Mouse (Mus musculus) embryonic facial prominence, embryonic 14.5 days (tissue): ENCODE measurements around the gene Ccdc169. TPM values are rescaled to one million over a fixed set of nuclear protein-coding genes. Genes with fewer than 3 reads are reported as not detected.

Experiments
- ATAC-seq: fragments of 200-750 bp; cut with Nextera tagmentation; 2 replicates; pipeline ENCODE4 v1.8.0; 2017; ENCODE audit warnings: low read depth, moderate number of reproducible peaks, moderate TSS enrichment
- DNase-seq: peaks from one replicate; pipeline ENCODE4 v3.0.0-alpha.2; 2015; ENCODE audit warnings: low spot score
- H3K27ac ChIP-seq: fragments of 300-500 bp; sonication (generic); replicated peaks from 2 replicates; pipeline ENCODE4 v1.5.1; 2014; ENCODE audit warnings: low read depth, mild to moderate bottlenecking, low read length, moderate library complexity
- H3K27me3 ChIP-seq: fragments of 300-500 bp; sonication (generic); replicated peaks from 2 replicates; pipeline ENCODE4 v1.6.1; 2014; ENCODE audit warnings: low read length; ENCODE audit not compliant: control insufficient read depth, insufficient read depth
- H3K36me3 ChIP-seq: fragments of 300-500 bp; sonication (generic); 2 replicates; pipeline ENCODE4 v1.6.1; 2014; ENCODE audit warnings: low read length, mixed read lengths; ENCODE audit not compliant: control insufficient read depth, insufficient read depth
- H3K4me1 ChIP-seq: fragments of 300-500 bp; sonication (generic); 2 replicates; pipeline ENCODE4 v1.6.1; 2014; ENCODE audit warnings: antibody characterized with exemption, low read length; ENCODE audit not compliant: control insufficient read depth, insufficient read depth
- H3K4me2 ChIP-seq: fragments of 300-500 bp; sonication (generic); 2 replicates; pipeline ENCODE4 v1.6.1; 2014; ENCODE audit warnings: low read depth, mild to moderate bottlenecking, low read length, moderate library complexity, mixed read lengths
- H3K4me3 ChIP-seq: fragments of 300-500 bp; sonication (generic); 2 replicates; pipeline ENCODE4 v1.5.1; 2014; ENCODE audit warnings: low read depth, mild to moderate bottlenecking, low read length
- H3K9ac ChIP-seq: fragments of 300-500 bp; sonication (generic); 2 replicates; pipeline ENCODE4 v1.6.1; 2014; ENCODE audit warnings: low read depth, mild to moderate bottlenecking, low read length, moderate library complexity, mixed read lengths
- H3K9me3 ChIP-seq: fragments of 300-500 bp; sonication (generic); 2 replicates; pipeline ENCODE4 v1.6.1; 2016; ENCODE audit warnings: low read length; ENCODE audit not compliant: control insufficient read depth
- WGBS: fragments of 180-500 bp; shearing (Covaris S2); extraction: QIAGEN DNeasy Blood & Tissue Kit; methylation state at CpG from one replicate; pipeline ENCODE4 v1.1.7; 2014; 5-methylcytosine and 5-hydroxymethylcytosine counted together
- polyA plus RNA-seq: library from polyadenylated mRNA; unstranded; fragments of >200 nt; fragmentation: Nextera tagmentation; extraction: Ambion mirVana; gene quantifications from 2 replicates; pipeline ENCODE4 v1.2.1, GENCODE M21; 2014

The Ccdc169 gene
- polyA plus RNA-seq, 1 experiment from 2014 or later, result 0.22 TPM

DNA sequence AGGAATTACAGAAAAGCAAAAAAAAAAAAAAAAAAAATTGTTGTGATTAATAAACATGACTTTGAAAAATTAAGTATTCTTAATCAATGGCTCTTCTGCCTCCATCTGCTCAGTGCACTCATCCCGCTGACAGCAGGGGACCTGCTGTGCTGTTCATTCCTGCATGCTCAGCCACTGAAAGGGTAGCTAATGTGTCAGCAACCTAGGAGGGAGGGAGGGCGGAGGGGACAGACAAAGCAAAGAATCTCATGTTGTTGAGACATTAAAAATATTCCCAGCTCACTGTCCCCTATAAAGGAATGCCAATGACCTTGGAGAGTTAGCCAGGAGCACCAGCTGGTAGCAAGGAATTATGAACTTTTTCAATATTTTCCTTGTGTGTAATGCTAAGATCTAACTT lies 39.1 kb upstream of the Ccdc169 start:
- Histone ChIP-seq H3K4me2 (no peak overlapping the region), H3K4me1 (peaks cover 10% of the 10 kb centered on the region; the same call in 1 of the 2 replicates), H3K27me3 (no peaks in the 10 kb centered on the region), H3K9me3 (no peaks in the 10 kb centered on the region), H3K36me3 (no peaks in the 10 kb centered on the region), H3K9ac (no peak overlapping the region), H3K27ac (no peak overlapping the region), H3K4me3 (no peak overlapping the region)
- DNase-seq, result peak; percentile 68
- peak; percentile 65; the same call in 1 of the 2 replicates for ATAC-seq
- 75% methylated on average over 2 of the region's 2 CpGs for WGBS

DNA sequence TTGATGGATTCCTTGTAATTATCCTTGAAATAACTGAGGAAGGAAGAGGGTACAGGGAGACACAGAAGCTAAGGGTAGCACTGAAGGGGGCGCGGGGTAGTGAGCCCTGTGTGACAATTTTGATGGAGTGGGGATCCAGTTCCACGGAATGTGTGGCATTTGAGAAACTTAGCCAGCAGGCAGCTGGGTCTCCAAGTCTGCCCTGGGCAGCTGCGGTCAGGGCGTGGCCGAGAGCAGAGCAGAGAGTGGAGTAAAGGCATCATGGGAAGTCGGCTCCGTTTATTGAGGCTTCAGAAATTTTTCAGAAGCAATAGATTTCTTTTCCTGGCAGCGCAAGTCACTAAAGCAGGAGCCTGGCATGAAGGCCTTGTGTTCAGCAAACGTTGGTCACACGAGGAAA lies 38.1 kb upstream of the Ccdc169 start:
- H3K4me2 ChIP-seq, result no peak overlapping the region
- H3K4me3 ChIP-seq, result no peak overlapping the region
- H3K4me1 ChIP-seq, result peaks cover 10% of the 10 kb centered on the region; the same call in 1 of the 2 replicates
- H3K27me3 ChIP-seq, result no peaks in the 10 kb centered on the region
- WGBS, result 57% methylated on average over 11 of the region's 11 CpGs
- H3K36me3 ChIP-seq, result no peaks in the 10 kb centered on the region
- H3K27ac ChIP-seq, result peak overlapping the region; percentile 63; the same call in 1 of the 2 replicates
- H3K9ac ChIP-seq, result no peak overlapping the region
- ATAC-seq, result peak; percentile 48; the same call in 1 of the 2 replicates
- peak; percentile 75 for DNase-seq
- H3K9me3 ChIP-seq, result no peaks in the 10 kb centered on the region

DNA sequence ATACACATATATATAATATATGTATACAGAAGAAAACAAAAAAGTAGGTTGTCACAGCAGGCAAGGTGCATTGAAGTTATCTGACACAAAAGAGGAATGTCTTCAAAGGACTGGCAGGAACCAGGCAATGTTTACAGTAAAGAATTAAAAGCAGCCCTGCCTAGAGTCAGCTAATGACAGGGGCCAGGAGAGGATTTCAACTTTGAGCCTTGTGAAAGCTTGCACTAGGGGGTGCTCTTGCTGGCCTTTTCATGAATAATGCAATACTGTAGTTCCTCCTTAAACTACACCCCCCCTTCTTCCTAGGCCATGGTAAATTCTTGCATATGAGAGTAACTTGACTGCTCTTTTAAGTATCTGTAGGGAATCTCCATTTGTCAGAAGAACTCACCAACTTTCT lies 36.0 kb upstream of the Ccdc169 start:
- no peak for ATAC-seq
- Histone ChIP-seq H3K4me3 (no peak overlapping the region), H3K27ac (no peak overlapping the region), H3K4me1 (peaks cover 10% of the 10 kb centered on the region; the same call in 1 of the 2 replicates), H3K36me3 (no peaks in the 10 kb centered on the region), H3K9ac (no peak overlapping the region), H3K4me2 (no peak overlapping the region), H3K9me3 (no peaks in the 10 kb centered on the region), H3K27me3 (no peaks in the 10 kb centered on the region)
- no peak for DNase-seq

DNA sequence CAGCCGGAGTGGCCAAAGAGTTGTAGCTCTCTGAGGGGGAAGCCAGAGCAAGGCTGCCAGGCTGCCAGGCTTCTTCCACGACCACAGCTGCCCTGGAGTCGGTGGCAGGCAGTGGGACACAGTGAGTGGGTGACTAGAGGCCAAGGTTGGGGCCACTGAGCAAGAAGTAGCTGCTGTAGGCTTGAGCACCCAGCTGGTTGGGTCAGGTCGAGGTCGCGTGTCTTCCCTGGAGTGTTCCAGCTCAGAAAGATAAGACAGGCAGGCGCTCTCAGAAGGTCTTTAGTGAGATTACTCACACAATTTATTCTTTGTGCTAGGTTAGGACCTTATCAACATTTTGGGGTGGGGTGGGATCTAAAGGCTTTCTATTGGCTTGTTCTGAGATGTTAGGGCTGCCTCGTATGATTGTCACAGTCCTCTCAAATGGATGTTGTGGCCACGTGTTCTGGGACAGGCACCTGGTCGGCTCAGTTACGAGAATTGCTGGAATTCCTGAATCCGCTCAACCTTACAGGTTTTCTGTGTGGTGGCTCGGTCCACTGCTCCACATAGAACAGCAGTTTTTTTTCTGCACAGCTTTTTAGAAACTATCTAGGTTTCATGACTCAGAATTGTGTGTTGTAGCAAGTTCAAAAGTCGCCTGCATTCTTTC lies 31.6 kb upstream of the Ccdc169 start:
- H3K27me3 ChIP-seq, result no peaks in the 10 kb centered on the region
- H3K9ac ChIP-seq, result no peak overlapping the region
- no peak for ATAC-seq
- WGBS, result 81% methylated on average over 14 of the region's 14 CpGs
- H3K27ac ChIP-seq, result no peak overlapping the region
- no peaks in the 10 kb centered on the region for H3K9me3 ChIP-seq
- DNase-seq, result no peak
- no peak overlapping the region for H3K4me3 ChIP-seq
- no peaks in the 10 kb centered on the region for H3K36me3 ChIP-seq
- H3K4me2 ChIP-seq, result no peak overlapping the region
- H3K4me1 ChIP-seq, result no peaks in the 10 kb centered on the region

DNA sequence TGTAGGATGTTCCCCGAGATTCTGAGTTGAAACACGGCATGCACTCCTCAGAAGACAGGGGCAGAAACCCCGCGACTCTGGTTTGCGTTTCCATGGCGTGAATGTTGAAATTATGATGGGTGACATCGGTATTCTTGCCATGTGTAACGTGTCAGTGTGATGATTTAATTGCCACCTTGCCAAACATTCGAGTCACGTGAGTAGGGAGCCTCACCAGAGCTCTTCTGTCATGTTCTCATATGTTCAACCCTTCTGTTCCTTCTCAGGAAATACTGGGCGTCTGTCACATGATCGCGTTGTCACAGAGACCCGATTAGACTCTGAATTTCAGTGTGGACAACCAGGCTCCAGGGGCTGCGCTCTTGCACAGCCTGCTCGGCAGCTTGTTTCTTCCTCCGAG lies 31.1 kb upstream of the Ccdc169 start:
- Histone ChIP-seq H3K27ac (no peak overlapping the region), H3K27me3 (no peaks in the 10 kb centered on the region), H3K4me1 (no peaks in the 10 kb centered on the region), H3K9me3 (no peaks in the 10 kb centered on the region), H3K36me3 (no peaks in the 10 kb centered on the region), H3K4me2 (no peak overlapping the region), H3K9ac (no peak overlapping the region), H3K4me3 (no peak overlapping the region)
- DNase-seq (no peak), ATAC-seq (no peak)
- 86% methylated on average over 17 of the region's 17 CpGs for WGBS

DNA sequence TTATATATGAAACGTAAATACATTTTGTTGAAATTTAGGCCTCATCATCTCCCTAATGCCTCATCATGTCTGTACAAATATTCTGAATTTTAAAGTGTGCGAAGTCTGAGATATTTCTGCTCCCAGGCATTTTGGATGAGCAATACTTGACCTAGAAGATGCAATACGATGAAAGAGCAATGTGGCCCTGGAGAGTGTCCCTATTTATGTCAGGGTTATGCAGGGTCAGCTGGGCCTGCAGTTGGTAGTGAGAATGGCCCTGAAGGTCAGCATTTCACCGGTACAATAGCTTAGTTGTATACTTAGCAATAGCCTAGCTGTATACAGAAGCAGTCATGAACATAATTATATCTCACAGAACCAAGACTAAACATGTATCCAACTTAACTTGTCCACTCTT lies 28.0 kb upstream of the Ccdc169 start:
- ATAC-seq (no peak), DNase-seq (no peak)

DNA sequence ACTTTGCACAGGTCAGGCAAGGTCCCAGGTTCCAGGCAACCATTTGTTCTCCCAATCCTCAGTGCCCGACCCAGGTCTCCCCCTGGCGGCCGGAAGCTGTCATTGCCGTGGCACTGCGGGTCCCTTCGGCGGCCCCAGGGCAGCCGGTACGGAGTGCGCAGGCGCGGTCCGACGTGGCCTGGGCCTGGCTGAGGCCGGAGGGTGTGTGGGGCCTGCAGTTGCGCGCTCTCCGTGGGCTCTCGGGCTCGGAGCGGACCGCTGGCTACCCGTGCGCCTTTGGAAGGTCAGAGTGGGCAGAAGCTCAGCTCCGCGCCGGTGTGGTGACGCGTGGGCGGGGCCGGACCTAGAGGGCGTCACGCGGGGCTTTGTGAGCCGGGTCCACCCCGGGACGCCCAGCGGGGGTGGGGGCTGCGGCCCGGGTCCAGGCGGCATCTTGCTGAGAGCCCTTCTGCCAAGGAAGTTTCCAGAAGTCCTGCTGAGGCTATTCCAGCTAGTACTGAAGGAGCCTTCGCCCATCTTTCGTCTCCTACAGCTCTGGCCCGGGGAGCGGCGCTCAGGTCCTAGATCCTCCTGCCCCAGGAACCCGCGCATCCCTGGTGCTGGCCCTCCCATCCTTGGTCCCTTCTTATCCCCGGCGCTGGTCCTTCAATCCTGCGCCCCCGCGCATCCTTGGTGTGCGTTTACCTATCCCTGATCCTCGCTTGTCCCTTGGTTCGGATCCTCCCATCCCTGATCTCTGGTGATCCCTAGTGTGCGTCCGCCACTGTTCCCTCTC lies 25.0 kb upstream of the Ccdc169 start, which contains the start of gene Spg20:
Spg20 (plus strand) TSS at position 174 of the 775 bp plus-strand sequence.
- H3K36me3 ChIP-seq, result peaks cover 5% of the 10 kb centered on the region
- H3K27ac ChIP-seq, result peak within 1 kb of the TSS; percentile 94
- H3K9ac ChIP-seq, result peak within 1 kb of the TSS; percentile 95
- 0% methylated on average over 29 of the region's 58 CpGs for whole genome bisulfite sequencing
- DNase-seq (peak; percentile 89), ATAC-seq (peak; percentile 96)
- H3K4me3 ChIP-seq, result peak within 1 kb of the TSS; percentile 79
- no peaks in the 10 kb centered on the region for H3K27me3 ChIP-seq
- H3K4me1 ChIP-seq, result peaks cover 14% of the 10 kb centered on the region
- H3K9me3 ChIP-seq, result no peaks in the 10 kb centered on the region
- peak within 1 kb of the TSS; percentile 61 for H3K4me2 ChIP-seq

More for the DNA sequence above, 28.0 kb upstream of the Ccdc169 start:
- Histone ChIP-seq H3K27ac (no peak overlapping the region), H3K4me2 (no peak overlapping the region), H3K36me3 (no peaks in the 10 kb centered on the region), H3K27me3 (no peaks in the 10 kb centered on the region), H3K4me3 (no peak overlapping the region), H3K9me3 (no peaks in the 10 kb centered on the region), H3K4me1 (peaks cover 7% of the 10 kb centered on the region), H3K9ac (no peak overlapping the region)
- 72% methylated on average over 4 of the region's 4 CpGs for WGBS

DNA sequence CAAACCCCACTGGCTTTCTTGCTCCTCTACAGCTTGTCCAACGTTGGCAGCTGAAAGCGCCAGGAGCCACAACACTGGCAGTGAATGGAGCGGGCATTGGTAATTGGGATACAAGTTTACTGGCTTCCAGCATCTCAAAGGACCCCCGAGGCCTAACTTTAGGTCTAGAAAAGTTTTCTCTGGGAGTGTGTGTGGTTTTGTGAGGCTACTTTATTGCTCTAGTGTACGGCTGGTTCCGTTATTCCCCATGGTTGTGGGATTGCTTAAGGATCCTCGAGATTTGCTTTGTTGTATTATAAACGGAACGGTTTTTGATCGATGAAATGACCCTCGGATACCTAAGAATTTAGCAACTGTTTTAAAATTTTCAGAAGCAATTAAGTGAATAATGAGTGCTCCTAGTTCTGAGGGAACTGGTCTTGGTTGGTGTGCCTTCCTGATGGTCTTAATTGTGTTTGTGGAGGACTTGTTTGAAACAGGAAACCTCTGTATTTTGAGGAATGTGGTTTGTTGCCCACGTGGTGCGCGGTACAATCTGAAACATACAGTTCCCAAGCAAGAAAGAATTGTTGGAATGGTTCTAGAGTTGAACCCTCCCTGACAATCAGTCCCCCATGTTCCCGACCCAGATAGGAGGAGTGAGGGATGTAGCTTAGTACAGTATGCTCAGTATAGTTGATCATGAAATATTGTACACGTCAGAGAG lies 24.3 kb upstream of the Ccdc169 start:
- Histone ChIP-seq H3K4me1 (peaks cover 14% of the 10 kb centered on the region), H3K36me3 (peaks cover 12% of the 10 kb centered on the region), H3K9ac (peak overlapping the region; percentile 95), H3K4me3 (peak overlapping the region; percentile 79), H3K27me3 (no peaks in the 10 kb centered on the region), H3K4me2 (peak overlapping the region; percentile 61), H3K9me3 (no peaks in the 10 kb centered on the region), H3K27ac (peak overlapping the region; percentile 94)
- DNase-seq (peak; percentile 76), ATAC-seq (peak; percentile 30)
- 15% methylated on average over 16 of the region's 16 CpGs for WGBS
